Mouse (Mus musculus) E14TG2a.4 (cell line): ENCODE results near the gene Tank.

ENCODE experiments used
- CTCF ChIP-seq: conservative IDR thresholded peaks from 2 replicates; pipeline ENCODE4 v1.5.1; 2014; ENCODE audit warnings: low read length
- POU5F1 ChIP-seq: IDR thresholded peaks from 2 replicates; pipeline ENCODE4 v1.6.1; 2014; ENCODE audit warnings: low read length, borderline replicate concordance

DNA sequence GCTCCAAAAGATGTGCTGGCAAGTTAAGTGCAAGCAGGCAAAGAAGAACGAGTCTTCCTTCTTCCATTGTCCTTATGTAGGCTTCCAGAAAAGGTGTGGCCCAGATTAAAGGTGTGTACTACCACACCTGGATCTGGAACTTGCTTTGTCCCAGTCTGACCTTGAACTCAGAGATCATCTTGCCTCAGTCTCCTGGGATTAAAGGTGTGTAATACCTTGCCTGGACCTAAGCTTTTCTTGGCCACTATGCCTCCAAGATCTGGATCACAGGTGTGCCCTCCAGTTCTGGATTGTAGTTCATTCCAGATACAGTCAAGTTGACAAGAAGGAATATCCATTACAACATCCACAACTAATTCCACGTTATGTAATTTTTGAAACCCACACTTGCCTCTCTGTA lies 36.0 kb upstream of the Tank start:
- TF ChIP-seq CTCF (no peak), POU5F1 (no peak)
